Mouse (Mus musculus) liver, embryonic 14.5 days (tissue): ENCODE measurements around the gene Mettl24.

ENCODE experiments used
- CTCF ChIP-seq: IDR thresholded peaks from 2 replicates; pipeline ENCODE4 v1.5.1; 2016; ENCODE audit warnings: antibody characterized with exemption, low read depth, control low read depth
- EP300 ChIP-seq: IDR thresholded peaks from 2 replicates; pipeline ENCODE4 v1.6.1; 2016; ENCODE audit warnings: antibody characterized with exemption, low read depth

DNA sequence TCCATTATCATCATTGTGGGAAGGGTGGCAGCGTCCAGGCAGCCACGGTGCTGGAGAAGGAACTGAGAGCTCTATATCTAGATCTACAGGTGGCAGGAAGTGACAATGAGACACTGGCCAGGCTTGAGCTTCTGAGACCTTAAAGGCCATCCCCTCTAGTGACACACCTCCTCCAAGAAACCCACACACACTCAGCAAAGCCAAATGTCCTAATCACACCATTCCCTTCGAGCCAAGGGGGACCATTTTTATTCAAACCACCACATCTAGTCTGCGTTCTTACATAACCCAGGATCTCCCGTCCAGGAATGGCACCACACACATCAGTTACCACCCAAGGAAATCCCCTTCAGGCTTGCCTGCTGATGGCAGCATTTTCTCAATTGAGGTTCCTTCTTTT is 40.0 kb upstream of the Mettl24 start:
- TF ChIP-seq CTCF (no peak), EP300 (no peak)
